Mouse (Mus musculus): ENCODE data around the gene Tiam2.

GRCm38 (mm10) chr17:3487211-3487610 is 160.8 kb downstream of the Tiam2 start:
- TF ChIP-seq POLR2A (IDR thresholded peaks at IDR 0.05; ENCODE audit: insufficient read depth, low read depth, low read length): no peak
- no peak for TF ChIP-seq CTCF (IDR thresholded peaks at IDR 0.05; ENCODE audit: insufficient read depth, low read depth, low read length)

All from olfactory bulb, adult 2 months (tissue).